Comparison of ENCODE assay signal across 9 mouse cellular contexts in the genomic region with DNA sequence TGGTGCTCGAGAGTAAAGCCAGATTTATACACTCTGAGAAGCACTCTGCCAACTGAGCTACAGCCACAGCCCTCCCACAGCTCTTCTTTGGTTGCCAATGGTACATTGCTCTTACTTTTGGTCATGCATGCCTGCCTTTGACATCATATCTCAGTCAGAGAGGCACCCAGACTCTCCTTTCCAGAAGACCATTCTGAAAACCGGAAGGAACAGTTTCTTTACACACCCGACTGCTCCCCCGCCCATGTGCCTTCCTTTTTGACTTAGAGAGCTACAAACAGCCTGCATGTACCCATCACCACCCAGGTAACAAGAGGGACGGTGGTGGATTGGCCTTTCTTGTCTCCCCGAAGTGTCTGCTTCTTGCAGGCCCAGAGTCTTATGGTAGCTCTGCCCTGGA. TPM values are rescaled to one million over a fixed set of nuclear protein-coding genes. Genes with fewer than 3 reads are reported as not detected.
DNase-seq lines count a peak whose midpoint lies in the region; ATAC-seq lines count a peak whose summit lies in the region.
"Had no signal": no experiment of that assay in that cellular context is flagged by ENCODE, and none has a peak within 500 bp of the region (broad histone marks: within the 10 kb centered on the region; RNA-seq: fewer than 3 reads in every experiment).

No protein-coding gene starts in this region.

- H3K27ac ChIP-seq in heart, embryonic 10.5 days, result no peak overlapping the region
- peak overlapping the region; percentile 84 for H3K27ac ChIP-seq in hindbrain, embryonic 11.5 days (ENCODE audit: low read depth, low read length)
- peak overlapping the region; percentile 80 for H3K27ac ChIP-seq in midbrain, embryonic 11.5 days (ENCODE audit: low read depth, low read length)

- peak; percentile 96 for DNase-seq in heart, adult 11 months
- no peak for DNase-seq in heart, embryonic 10.5 days (ENCODE audit: low spot score)
- peak; percentile 60 for DNase-seq in T-cell, adult 2 months (ENCODE audit: low spot score)
- no peak for DNase-seq in hindbrain, embryonic 11.5 days (ENCODE audit: low spot score)
- peak; percentile 53 for DNase-seq in midbrain, embryonic 11.5 days (ENCODE audit: low spot score, missing footprints)
- DNase-seq in gastrocnemius, postnatal 4 days (ENCODE audit: low spot score in 2 of 2), result no peak
- DNase-seq in thymus, adult 18-20 months, result no peak
- DNase-seq in gastrocnemius, adult 18-20 months (ENCODE audit: low spot score), result no peak
- DNase-seq: left cerebral cortex, postnatal 4 days had no signal

- 79% methylated on average over 6 of the region's 6 CpGs for WGBS in heart, embryonic 10.5 days
- 90% methylated on average over 6 of the region's 6 CpGs for WGBS in hindbrain, embryonic 11.5 days
- 83% methylated on average over 6 of the region's 6 CpGs for WGBS in midbrain, embryonic 11.5 days

- no peak overlapping the region for H3K9ac ChIP-seq in hindbrain, embryonic 11.5 days (ENCODE audit: low read depth, low read length)
- no peak overlapping the region for H3K9ac ChIP-seq in midbrain, embryonic 11.5 days (ENCODE audit: low read length)

- no peak overlapping the region for H3K4me3 ChIP-seq in heart, embryonic 10.5 days
- no peak overlapping the region for H3K4me3 ChIP-seq in hindbrain, embryonic 11.5 days (ENCODE audit: low read depth, low read length)
- H3K4me3 ChIP-seq in midbrain, embryonic 11.5 days (ENCODE audit: low read depth, low read length), result no peak overlapping the region

- no peak for ATAC-seq in hindbrain, embryonic 11.5 days (ENCODE audit: low FRiP score)
- ATAC-seq in midbrain, embryonic 11.5 days (ENCODE audit: low FRiP score), result no peak

- no peak overlapping the region for H3K4me2 ChIP-seq in hindbrain, embryonic 11.5 days (replicated peaks; ENCODE audit: low read depth, low read length)
- H3K4me2 ChIP-seq in midbrain, embryonic 11.5 days, result no peak overlapping the region

- no peaks in the 10 kb centered on the region for H3K9me3 ChIP-seq in heart, embryonic 10.5 days
- no peaks in the 10 kb centered on the region for H3K9me3 ChIP-seq in hindbrain, embryonic 11.5 days (ENCODE audit: control insufficient read depth, low read length)
- H3K9me3 ChIP-seq in midbrain, embryonic 11.5 days (ENCODE audit: control insufficient read depth, low read length), result no peaks in the 10 kb centered on the region

- H3K27me3 ChIP-seq in heart, embryonic 10.5 days (ENCODE audit: insufficient read depth, poor library complexity, severe bottlenecking), result no peaks in the 10 kb centered on the region
- H3K27me3 ChIP-seq in hindbrain, embryonic 11.5 days (ENCODE audit: control insufficient read depth, insufficient read depth, low read length), result no peaks in the 10 kb centered on the region
- no peaks in the 10 kb centered on the region for H3K27me3 ChIP-seq in midbrain, embryonic 11.5 days (ENCODE audit: control insufficient read depth, insufficient read depth, low read length)

- H3K4me1 ChIP-seq in heart, embryonic 10.5 days, result peaks cover 73% of the 10 kb centered on the region
- H3K4me1 ChIP-seq in hindbrain, embryonic 11.5 days (replicated peaks; ENCODE audit: control insufficient read depth, insufficient read depth, low read length), result peaks cover 9% of the 10 kb centered on the region
- peaks cover 21% of the 10 kb centered on the region for H3K4me1 ChIP-seq in midbrain, embryonic 11.5 days (ENCODE audit: control insufficient read depth, insufficient read depth, low read length)

- H3K36me3 ChIP-seq in heart, embryonic 10.5 days, result peaks cover 90% of the 10 kb centered on the region
- H3K36me3 ChIP-seq in hindbrain, embryonic 11.5 days (ENCODE audit: control insufficient read depth, insufficient read depth, low read length), result no peaks in the 10 kb centered on the region
- no peaks in the 10 kb centered on the region; the same call in 1 of the 2 replicates for H3K36me3 ChIP-seq in midbrain, embryonic 11.5 days (ENCODE audit: control insufficient read depth, insufficient read depth, low read length)

RNA-seq across cellular contexts. Expression of a gene that starts 7.0 kb away (rescaled TPM):
- 10.8 and 15.4 TPM in 2 replicates for polyA plus RNA-seq in heart, embryonic 10.5 days (2016; fragmentation: Nextera tagmentation; extraction: Ambion mirVana)
- 7.0 and 8.6 TPM in 2 replicates for polyA plus RNA-seq in hindbrain, embryonic 11.5 days (2014; fragmentation: Nextera tagmentation; extraction: Ambion mirVana)
- 5.1 and 5.3 TPM in 2 replicates for polyA plus RNA-seq in midbrain, embryonic 11.5 days (2014; fragmentation: Nextera tagmentation; extraction: Ambion mirVana)
- 10 to 100 TPM; 27.2 to 35.0 TPM for total RNA-seq in gastrocnemius, postnatal 4 days (2021)
- total RNA-seq in gastrocnemius, adult 18-20 months (2021), result 1 to 10 TPM; 4.2 to 8.4 TPM

Comparison
In these comparisons a context has a peak if more than half of its experiments do, and no peak if none do; other contexts are left out.
1. DNase-seq: peak in heart, adult 11 months (single experiment), T-cell, adult 2 months (single experiment) and midbrain, embryonic 11.5 days (single experiment); none in heart, embryonic 10.5 days (single experiment), hindbrain, embryonic 11.5 days (single experiment), gastrocnemius, postnatal 4 days (0 of 2), thymus, adult 18-20 months (0 of 2) and gastrocnemius, adult 18-20 months (single experiment).